Mouse (Mus musculus) liver, embryonic 15.5 days (tissue): ENCODE data around the gene Ttc28. TPM values are rescaled to one million over a fixed set of nuclear protein-coding genes. Genes with fewer than 3 reads are reported as not detected.

Source experiments
- ATAC-seq: fragments of 200-750 bp; cut with Nextera tagmentation; 2 replicates; pipeline ENCODE4 v1.8.0; 2017; ENCODE audit warnings: moderate number of reproducible peaks, mild to moderate bottlenecking, moderate library complexity; ENCODE audit not compliant: insufficient read depth
- H3K27ac ChIP-seq: fragments of 300-500 bp; sonication (generic); replicated peaks from 2 replicates; pipeline ENCODE4 v1.5.1; 2015; ENCODE audit warnings: mild to moderate bottlenecking, inconsistent platforms
- H3K27me3 ChIP-seq: fragments of 300-500 bp; sonication (generic); 2 replicates; pipeline ENCODE4 v1.6.1; 2015; ENCODE audit warnings: mild to moderate bottlenecking, inconsistent platforms
- H3K36me3 ChIP-seq: fragments of 300-500 bp; sonication (generic); replicated peaks from 2 replicates; pipeline ENCODE4 v1.6.1; 2015; ENCODE audit warnings: moderate library complexity, mild to moderate bottlenecking, inconsistent platforms
- H3K4me1 ChIP-seq: fragments of 300-500 bp; sonication (generic); replicated peaks from 2 replicates; pipeline ENCODE4 v1.6.1; 2015; ENCODE audit warnings: inconsistent platforms
- H3K4me2 ChIP-seq: fragments of 300-500 bp; sonication (generic); 2 replicates; pipeline ENCODE4 v1.6.1; 2015; ENCODE audit warnings: moderate library complexity, mild to moderate bottlenecking, inconsistent platforms
- H3K4me3 ChIP-seq: fragments of 300-500 bp; sonication (generic); replicated peaks from 2 replicates; pipeline ENCODE4 v1.5.1; 2015; ENCODE audit warnings: mild to moderate bottlenecking, inconsistent platforms
- H3K9ac ChIP-seq: fragments of 300-500 bp; sonication (generic); 2 replicates; pipeline ENCODE4 v1.6.1; 2015; ENCODE audit warnings: moderate library complexity, mild to moderate bottlenecking, inconsistent platforms
- H3K9me3 ChIP-seq: fragments of 300-500 bp; sonication (generic); replicated peaks from 2 replicates; pipeline ENCODE4 v1.6.1; 2016; ENCODE audit warnings: inconsistent platforms
- WGBS: fragments of 180-500 bp; shearing (Covaris S2); methylation state at CpG from one replicate; pipeline ENCODE4 v1.1.7; 2015; ENCODE audit warnings: mixed read lengths; ENCODE audit not compliant: insufficient replicate concordance; 5-methylcytosine and 5-hydroxymethylcytosine counted together
- polyA plus RNA-seq: library from polyadenylated mRNA; unstranded; fragments of >200 nt; fragmentation: Nextera tagmentation; extraction: Ambion mirVana; gene quantifications from 2 replicates; pipeline ENCODE4 v1.2.1, GENCODE M21; 2015

Gene Ttc28
- polyA plus RNA-seq, 1 experiment from 2014 or later = 1.5 TPM

DNA sequence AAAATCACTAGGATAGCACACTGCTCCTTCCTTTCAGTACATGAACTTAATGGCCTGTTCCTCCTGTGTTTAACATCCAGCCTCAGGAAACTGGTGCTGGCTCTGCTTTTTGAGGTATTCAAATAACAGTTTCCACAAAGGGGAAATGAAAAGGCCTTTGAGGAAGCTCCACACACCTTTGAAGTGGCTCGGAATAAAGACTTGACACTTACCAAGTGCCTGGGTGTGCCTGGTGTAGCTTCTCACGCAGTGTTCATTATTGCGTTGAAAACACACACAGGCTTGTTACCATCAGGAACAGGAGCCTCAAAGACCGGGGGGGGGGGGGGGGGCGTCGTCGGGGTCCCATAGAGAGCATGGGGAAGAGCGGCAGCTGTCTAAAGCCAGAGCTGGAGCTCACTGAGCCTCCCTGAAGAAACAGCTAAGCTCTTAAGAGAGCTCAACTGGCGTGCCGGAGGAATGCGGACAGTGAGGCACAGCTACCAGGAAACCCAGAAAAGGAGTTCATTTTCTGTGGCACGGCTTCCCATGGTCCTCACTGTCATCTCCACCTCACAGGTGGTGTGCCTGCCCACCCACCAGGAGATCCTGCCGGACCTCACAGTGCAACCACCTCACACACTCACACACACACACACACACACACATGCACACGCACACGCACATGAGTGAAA, 320.7 kb downstream of the Ttc28 start:
- Histone ChIP-seq H3K4me3 (no peak overlapping the region), H3K27ac (no peak overlapping the region), H3K27me3 (no peaks in the 10 kb centered on the region), H3K9me3 (no peaks in the 10 kb centered on the region), H3K4me1 (no peaks in the 10 kb centered on the region), H3K9ac (no peak overlapping the region), H3K36me3 (no peaks in the 10 kb centered on the region), H3K4me2 (no peak overlapping the region)
- ATAC-seq = no peak
- WGBS = 48% methylated on average over 15 of the region's 15 CpGs

DNA sequence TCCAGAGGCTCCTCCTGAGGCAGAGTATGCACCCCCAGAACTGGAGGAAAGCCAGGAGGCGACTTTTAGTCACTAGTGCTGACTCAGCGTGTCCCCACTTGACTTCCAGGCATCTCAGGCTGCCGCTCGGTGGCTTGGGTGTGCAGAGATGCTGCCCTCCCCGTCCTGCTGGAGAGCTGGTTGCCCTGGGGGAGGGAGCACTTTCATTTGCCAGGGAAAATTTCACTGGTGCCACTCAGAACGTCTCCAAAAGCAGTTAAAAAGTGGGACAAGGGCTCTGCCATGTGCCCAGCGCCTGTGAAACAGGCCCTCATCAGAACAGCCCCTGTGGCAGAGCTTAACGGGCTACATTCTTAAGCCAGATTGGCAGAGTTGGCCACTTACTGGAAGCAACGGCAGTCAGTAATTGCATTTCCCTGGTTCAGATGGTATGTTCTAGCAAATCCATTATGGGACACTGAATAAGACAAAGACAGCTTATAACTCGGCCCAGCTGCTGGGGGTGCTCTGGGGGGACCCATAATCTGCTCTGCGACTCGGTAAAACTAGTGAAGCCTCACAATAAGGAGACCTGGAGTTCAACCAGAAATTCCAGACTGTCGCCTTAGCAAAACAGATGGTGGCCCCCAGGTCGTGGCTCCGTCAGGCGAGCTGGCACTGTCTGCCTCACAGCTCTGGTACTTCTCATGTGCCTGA, 321.5 kb downstream of the Ttc28 start:
- no peak overlapping the region for H3K4me2 ChIP-seq
- H3K27ac ChIP-seq = no peak overlapping the region
- no peaks in the 10 kb centered on the region for H3K36me3 ChIP-seq
- no peak for ATAC-seq
- H3K9me3 ChIP-seq = no peaks in the 10 kb centered on the region
- H3K9ac ChIP-seq = no peak overlapping the region
- H3K4me1 ChIP-seq = no peaks in the 10 kb centered on the region
- no peak overlapping the region for H3K4me3 ChIP-seq
- no peaks in the 10 kb centered on the region for H3K27me3 ChIP-seq
- 58% methylated on average over 16 of the region's 16 CpGs for WGBS

DNA sequence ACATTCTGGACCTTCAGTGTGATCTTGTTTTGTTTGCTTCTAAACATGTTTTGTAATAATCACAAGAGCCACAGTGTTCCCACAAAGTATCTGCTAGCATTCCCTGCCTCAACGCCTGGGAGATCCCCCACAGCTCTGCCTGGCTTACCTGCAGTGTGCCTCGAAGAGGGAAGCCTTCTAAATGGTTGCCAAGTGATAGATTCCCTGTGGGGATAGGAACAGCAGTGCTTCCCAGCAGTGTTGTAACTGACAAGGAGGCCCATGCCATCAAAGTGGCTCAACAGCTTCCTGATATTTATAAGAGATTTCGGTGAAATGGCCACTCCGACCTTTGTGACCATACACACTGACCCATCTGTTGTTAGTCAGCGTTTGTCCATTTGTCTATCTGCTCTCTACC, 324.6 kb downstream of the Ttc28 start:
- no peak overlapping the region for H3K9ac ChIP-seq
- no peak overlapping the region for H3K4me3 ChIP-seq
- H3K27me3 ChIP-seq = no peaks in the 10 kb centered on the region
- ATAC-seq = no peak
- H3K4me2 ChIP-seq = no peak overlapping the region
- H3K36me3 ChIP-seq = no peaks in the 10 kb centered on the region
- H3K4me1 ChIP-seq = 0 out of 2 replicates have a peak, but pooled peaks cover 5% of the 10 kb centered on the region
- H3K27ac ChIP-seq = no peak overlapping the region
- WGBS = 57% methylated on average over 5 of the region's 5 CpGs
- no peaks in the 10 kb centered on the region for H3K9me3 ChIP-seq

DNA sequence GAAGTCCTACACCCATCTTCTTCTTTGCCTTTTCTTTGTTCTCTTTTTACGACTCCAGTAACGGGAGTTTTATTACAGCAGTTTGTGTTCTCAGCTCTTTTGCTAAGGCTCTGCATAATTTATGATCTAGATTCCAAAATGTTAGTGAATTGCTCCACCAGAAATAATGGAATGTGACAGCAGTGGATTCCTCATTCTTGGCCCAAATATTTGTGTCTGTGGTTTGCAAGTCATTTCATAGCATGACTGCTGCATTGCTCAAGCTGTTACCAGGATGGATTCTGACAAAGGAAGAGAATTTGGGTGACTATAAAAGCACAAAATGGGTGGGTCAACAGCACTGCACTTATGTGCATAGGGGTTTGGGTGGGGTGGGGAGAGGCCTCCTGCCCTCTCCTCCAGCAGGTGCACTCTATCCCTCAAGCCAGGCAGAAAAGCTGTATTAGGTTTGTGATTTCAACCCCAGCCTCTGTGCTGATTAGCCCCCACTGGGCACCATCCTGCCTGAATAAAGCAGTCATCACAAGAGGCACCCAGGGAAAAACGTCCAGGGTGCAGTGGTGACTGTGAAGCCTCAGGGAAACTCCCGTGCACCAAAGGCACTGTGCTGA, 325.5 kb downstream of the Ttc28 start:
- WGBS = 40% methylated on average over 4 of the region's 4 CpGs
- Histone ChIP-seq H3K27me3 (no peaks in the 10 kb centered on the region), H3K4me2 (no peak overlapping the region), H3K4me1 (0 out of 2 replicates have a peak, but pooled peaks cover 5% of the 10 kb centered on the region), H3K9ac (no peak overlapping the region), H3K36me3 (no peaks in the 10 kb centered on the region), H3K4me3 (no peak overlapping the region), H3K27ac (no peak overlapping the region), H3K9me3 (no peaks in the 10 kb centered on the region)
- ATAC-seq = no peak

DNA sequence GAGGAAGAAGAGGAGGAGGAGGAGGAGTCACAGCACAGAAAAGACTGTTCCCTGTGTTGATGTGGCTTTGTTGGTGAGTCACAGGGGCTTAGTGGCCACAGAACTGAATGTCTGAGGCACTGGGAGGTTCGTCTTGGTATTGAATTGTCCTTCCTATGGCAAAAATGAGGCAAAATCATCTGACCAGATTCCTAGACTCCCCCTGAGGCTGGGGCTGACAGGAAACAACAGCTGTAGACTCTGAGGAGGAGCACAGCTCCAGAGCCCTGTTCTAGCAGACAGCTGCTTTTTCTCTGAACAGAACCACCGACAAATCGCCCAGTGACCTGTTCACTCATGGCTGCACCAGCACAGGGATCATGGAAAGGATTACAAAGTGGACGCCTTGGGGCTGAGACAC, 326.2 kb downstream of the Ttc28 start:
- no peaks in the 10 kb centered on the region for H3K36me3 ChIP-seq
- no peak overlapping the region for H3K27ac ChIP-seq
- H3K9me3 ChIP-seq = no peaks in the 10 kb centered on the region
- H3K27me3 ChIP-seq = no peaks in the 10 kb centered on the region
- H3K4me1 ChIP-seq = 0 out of 2 replicates have a peak, but pooled peaks cover 5% of the 10 kb centered on the region
- H3K4me2 ChIP-seq = no peak overlapping the region
- H3K9ac ChIP-seq = no peak overlapping the region
- WGBS = 34% methylated on average over 4 of the region's 4 CpGs
- no peak overlapping the region for H3K4me3 ChIP-seq
- ATAC-seq = no peak

DNA sequence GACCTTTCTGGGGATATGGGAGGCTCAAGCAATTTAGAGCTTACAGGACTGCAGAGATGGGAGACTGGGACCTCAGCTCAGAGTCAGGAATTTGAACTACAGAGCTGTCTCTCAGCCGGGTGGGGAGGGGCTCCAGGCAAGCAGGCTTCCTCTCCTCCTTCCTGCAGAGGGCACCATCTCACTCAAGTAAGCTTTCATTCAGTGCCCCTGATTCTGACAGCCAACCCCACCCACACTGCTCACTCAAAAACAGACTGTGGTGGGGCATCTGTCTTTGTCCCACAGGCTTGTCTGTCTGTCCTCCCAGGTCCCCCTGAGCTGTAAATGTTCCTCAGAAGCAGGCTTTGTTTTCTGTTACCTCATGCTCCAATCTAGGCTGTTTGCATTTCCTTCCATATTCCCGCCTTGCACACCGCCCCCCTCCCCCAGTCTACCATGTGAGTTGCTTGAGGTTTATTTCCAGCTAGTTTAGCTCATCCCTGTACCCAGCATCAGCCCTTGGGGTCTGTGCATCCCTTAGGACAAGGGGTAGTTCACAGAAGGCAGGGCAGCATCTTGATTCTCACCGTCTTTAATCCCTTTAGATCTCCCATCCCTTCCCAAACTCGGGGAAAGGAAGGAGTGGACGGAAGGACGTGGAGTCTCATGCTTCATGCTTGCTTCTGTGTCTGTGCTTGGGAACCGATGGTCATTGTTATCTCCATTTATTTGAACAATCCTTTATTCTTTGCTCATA, 328.5 kb downstream of the Ttc28 start:
- 33% methylated on average over 8 of the region's 8 CpGs for WGBS
- Histone ChIP-seq H3K9ac (no peak overlapping the region), H3K27ac (no peak overlapping the region), H3K27me3 (no peaks in the 10 kb centered on the region), H3K4me2 (no peak overlapping the region), H3K4me3 (no peak overlapping the region), H3K9me3 (no peaks in the 10 kb centered on the region), H3K4me1 (0 out of 2 replicates have a peak, but pooled peaks cover 5% of the 10 kb centered on the region), H3K36me3 (no peaks in the 10 kb centered on the region)
- ATAC-seq = no peak

DNA sequence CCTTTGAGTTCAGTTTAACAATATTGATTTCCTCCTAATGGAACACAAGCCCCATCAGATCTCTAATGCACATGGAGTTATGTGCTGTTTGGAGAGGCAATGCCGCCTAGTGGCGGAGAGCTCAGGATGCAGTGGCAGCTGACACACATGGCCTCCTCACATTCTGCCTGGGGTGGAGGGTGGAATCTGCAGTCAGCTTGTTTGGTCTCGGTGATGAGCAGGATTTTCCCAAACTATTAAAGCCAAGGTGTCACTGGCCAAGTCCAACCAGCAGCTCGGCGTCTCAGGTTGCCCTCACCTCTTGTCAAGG, 329.0 kb downstream of the Ttc28 start:
- no peak for ATAC-seq
- H3K9ac ChIP-seq = no peak overlapping the region
- H3K4me3 ChIP-seq = no peak overlapping the region
- no peaks in the 10 kb centered on the region for H3K36me3 ChIP-seq
- 0 out of 2 replicates have a peak, but pooled peaks cover 5% of the 10 kb centered on the region for H3K4me1 ChIP-seq
- no peaks in the 10 kb centered on the region for H3K9me3 ChIP-seq
- no peak overlapping the region for H3K4me2 ChIP-seq
- H3K27me3 ChIP-seq = no peaks in the 10 kb centered on the region
- no peak overlapping the region for H3K27ac ChIP-seq
- WGBS = 42% methylated on average over 5 of the region's 5 CpGs

DNA sequence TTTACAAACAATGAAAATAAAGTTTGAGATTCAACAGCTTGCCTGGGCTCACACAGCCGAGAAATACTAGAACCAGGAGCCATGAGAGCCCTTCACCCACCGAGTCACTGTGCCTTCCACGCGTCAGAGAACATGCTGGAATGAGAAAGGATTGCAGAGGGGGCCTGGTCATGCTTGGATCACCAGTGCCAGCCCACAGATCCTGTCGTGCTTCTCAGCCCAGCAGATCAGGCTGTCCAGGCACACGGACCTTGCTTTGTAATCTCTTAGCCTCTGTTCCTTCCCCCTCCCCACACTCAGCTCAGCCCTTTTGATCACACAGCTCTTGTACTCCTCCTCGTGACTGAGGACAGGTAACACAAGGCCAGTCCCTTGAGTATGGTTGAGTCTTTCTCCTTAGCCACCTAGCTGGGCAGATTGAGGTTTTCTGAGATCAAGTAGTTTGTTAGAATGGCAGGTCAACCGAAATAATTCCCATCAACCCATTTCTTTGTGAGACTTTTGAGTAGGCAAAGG, 334.4 kb downstream of the Ttc28 start:
- Histone ChIP-seq H3K9ac (no peak overlapping the region), H3K27ac (no peak overlapping the region), H3K36me3 (no peaks in the 10 kb centered on the region), H3K4me3 (no peak overlapping the region), H3K4me1 (no peaks in the 10 kb centered on the region), H3K27me3 (no peaks in the 10 kb centered on the region), H3K9me3 (no peaks in the 10 kb centered on the region), H3K4me2 (no peak overlapping the region)
- no peak for ATAC-seq
- WGBS = 48% methylated on average over 8 of the region's 8 CpGs

DNA sequence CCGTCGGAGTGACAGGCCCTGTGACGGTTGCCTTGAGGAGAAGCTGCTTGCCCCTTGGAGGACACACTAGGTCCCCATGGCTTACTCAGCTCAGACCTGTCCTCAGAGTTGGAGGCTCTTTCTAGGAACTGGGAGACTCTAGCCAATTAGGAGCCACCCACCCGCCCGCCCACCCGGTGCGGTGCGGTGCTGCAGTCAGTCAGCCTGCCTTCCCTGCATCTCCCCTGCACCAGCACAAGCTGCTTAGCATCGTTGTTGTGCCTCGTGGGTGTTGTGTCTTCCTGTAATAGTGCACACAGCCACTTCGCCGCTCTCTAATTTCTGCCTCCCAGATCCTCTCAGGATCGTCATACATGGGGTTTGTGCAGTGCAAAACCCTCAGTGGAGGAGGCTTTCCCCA, 335.3 kb downstream of the Ttc28 start:
- Histone ChIP-seq H3K4me1 (no peaks in the 10 kb centered on the region), H3K27ac (no peak overlapping the region), H3K27me3 (no peaks in the 10 kb centered on the region), H3K4me3 (no peak overlapping the region), H3K9me3 (no peaks in the 10 kb centered on the region), H3K36me3 (no peaks in the 10 kb centered on the region), H3K9ac (no peak overlapping the region), H3K4me2 (no peak overlapping the region)
- WGBS = 64% methylated on average over 13 of the region's 13 CpGs
- no peak for ATAC-seq

DNA sequence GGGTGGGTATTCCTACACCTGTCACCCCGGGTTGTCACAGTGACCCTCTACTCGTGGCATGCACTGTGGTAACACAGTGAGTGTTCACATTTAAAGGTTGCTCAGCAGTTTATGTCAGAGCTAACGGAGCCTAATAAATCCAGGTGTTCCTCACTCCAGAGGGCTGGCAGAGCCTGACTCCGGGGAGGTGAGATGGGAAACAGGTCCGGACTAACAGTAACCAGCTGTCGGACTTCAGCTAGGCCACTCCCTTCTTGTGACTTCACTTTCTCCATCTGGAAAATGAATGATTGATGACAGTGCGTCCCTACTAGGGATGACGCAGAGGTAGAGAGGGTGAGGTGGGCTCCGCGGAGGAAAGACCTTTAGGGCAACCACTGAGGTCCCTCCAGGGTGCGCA, 336.1 kb downstream of the Ttc28 start:
- no peaks in the 10 kb centered on the region for H3K36me3 ChIP-seq
- no peak overlapping the region for H3K4me2 ChIP-seq
- no peak overlapping the region for H3K27ac ChIP-seq
- 68% methylated on average over 11 of the region's 11 CpGs for WGBS
- H3K27me3 ChIP-seq = no peaks in the 10 kb centered on the region
- H3K9ac ChIP-seq = no peak overlapping the region
- no peak for ATAC-seq
- no peaks in the 10 kb centered on the region for H3K4me1 ChIP-seq
- no peaks in the 10 kb centered on the region for H3K9me3 ChIP-seq
- H3K4me3 ChIP-seq = no peak overlapping the region

DNA sequence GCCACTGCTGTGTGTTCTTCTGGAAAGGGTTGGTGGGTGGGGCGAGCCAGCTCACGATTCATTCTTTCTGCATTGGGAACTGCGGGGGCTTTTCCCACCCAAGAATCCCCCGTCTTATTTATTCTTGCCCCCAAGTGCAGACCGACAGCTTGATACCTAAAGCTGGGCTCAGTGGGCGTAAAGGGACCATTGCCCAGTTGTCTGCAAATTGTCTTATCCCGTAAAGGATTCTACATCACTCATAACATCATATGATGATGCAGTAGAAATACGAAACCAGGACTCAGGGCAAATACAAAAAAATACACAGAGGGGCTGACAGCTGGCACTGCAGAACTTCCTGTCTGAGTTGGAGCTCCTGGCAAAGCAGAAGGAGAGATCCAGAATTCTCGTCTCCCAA, 336.6 kb downstream of the Ttc28 start:
- Histone ChIP-seq H3K4me2 (no peak overlapping the region), H3K9me3 (no peaks in the 10 kb centered on the region), H3K36me3 (no peaks in the 10 kb centered on the region), H3K27ac (no peak overlapping the region), H3K4me3 (no peak overlapping the region), H3K9ac (no peak overlapping the region), H3K4me1 (no peaks in the 10 kb centered on the region), H3K27me3 (no peaks in the 10 kb centered on the region)
- no peak for ATAC-seq
- 67% methylated on average over 9 of the region's 9 CpGs for WGBS
